Mouse (Mus musculus): Measurements from ENCODE around the gene Hist1h3h.
"Not testable (repeated sequence)": the region's sequence is repeated elsewhere in the genome, so short reads cannot be mapped to it uniquely, and the experiment has no call there.

Hist1h3h gene

DNA sequence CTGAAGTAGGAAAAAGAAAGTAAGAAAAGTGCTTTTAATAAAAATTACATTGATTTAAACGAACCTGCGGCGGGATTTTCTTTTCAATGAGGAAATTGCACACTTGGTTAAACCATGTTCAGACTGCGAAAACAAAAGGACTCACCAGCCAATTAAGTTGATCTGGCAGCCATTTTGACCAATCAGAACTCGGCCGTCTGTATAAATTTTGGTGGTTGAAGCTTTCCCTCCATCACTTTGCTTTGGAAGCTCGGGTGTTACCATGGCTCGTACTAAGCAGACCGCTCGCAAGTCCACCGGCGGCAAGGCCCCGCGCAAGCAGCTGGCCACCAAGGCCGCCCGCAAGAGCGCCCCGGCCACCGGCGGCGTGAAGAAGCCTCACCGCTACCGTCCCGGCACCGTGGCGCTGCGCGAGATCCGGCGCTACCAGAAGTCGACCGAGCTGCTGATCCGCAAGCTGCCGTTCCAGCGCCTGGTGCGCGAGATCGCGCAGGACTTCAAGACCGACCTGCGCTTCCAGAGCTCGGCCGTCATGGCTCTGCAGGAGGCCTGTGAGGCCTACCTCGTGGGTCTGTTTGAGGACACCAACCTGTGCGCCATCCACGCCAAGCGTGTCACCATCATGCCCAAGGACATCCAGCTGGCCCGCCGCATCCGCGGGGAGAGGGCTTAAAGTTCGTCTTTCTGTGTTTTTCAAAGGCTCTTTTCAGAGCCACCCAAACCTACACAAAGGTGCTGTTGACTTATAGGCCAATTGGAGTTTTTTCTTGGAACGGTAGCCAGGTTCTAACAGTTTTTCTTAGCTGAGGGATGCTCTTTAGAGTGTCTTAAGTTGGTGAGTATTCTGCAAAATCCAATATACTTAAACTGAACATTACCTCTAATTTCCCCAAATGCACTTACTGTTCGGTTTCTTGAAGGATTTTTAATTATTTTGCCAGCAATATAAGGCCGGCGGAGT lies at the start of gene Hist1h3h:
TSS of gene Hist1h3h (plus strand) at position 263 of the 961 bp plus-strand sequence.
- DNase-seq (ENCODE audit: low spot score) = not testable (repeated sequence)

DNA sequence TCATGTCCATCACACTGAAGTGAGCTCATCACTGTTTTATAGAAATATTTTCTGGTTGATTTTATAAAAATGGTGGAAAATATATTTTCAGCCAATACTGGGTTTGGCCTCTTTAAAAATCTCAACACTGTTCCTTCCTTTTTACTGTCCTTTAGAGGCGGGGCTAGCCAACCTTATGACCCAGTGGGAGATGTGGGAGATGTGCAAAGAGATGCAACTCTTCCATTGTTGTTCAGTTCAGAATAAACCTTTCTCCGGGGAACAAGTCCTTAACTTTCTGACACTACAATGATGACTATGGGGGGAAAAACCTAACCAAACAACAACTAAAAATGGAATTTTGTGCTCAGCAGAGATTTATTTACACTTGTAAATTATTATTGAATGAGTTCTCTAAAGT lies 40.2 kb upstream of the Hist1h3h start, which contains the start of gene Olfr1360:
TSS of gene Olfr1360 (minus strand) at position 101 of the 400 bp plus-strand sequence.
- no peak for DNase-seq (ENCODE audit: low spot score)

DNA sequence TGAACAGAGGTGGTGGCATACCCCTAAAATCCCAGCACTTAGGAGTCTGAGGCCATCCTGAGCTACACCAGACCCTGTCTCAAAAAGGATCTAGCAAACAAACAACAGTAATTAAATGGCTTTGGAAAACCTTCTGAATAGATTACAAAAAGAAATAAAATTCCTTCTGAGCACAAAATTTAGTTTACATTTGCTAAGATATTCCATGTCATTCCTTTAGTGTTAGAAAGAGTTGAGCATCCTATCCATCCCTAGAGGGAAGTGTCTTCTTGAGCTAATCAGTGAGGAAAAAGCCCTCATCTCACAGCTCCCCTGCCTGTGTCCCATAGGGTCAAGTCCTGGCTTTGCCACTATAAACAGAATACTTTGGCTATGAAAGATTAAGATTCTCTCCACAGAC lies 19.6 kb upstream of the Hist1h3h start, which contains the start of gene Olfr1359:
TSS of gene Olfr1359 (plus strand) at position 301 of the 400 bp plus-strand sequence.
- DNase-seq (ENCODE audit: low spot score) = no peak

DNA sequence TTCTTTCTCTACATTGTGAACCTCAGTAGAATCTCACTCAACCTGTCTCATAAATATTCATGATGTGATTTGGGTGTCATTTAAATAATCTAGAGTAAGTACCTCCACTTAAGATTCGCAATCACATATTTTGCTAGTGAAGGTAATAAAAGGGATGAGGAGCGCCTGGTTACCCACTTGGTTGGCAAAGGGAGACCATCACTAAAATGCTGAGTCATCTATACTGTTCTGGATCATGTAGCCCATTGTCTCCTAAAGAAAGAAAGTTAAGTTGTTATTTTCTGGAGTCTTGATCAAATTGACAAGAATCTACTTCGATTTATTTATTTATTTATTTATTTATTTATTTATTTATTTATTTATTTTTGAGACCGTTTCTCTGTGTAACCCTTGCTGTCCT lies 10.8 kb upstream of the Hist1h3h start:
- no peak for DNase-seq (ENCODE audit: low spot score)

DNA sequence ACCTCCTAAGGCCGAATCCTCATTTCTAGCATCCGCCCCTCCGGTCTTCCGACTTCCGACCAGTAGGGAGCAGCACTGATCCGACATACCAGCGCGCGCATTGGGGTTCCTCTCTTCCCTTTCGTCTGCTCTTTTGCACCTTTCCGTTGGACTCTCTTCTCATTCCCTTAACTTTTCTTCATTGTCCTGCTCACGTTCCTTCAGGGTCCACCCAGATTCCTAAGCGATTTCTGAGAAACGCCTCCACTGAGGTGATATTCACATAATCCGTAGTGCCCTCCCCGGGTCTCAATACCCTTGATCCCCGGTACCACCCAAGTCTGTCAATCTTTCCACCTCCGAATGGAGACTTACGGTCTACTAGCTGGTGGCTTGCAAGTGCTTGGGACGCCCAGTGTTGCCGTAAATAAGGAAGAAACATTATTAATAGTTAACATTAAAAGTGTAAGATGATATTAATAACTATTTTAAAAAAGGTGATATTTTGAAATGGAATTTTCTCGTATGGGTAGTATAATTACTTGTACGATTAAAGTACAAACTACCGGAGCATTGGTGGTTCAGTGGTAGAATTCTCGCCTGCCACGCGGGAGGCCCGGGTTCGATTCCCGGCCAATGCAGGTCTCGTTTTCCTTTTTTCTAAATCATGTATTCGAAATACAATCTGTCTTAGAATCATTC lies 7.3 kb upstream of the Hist1h3h start:
- DNase-seq (ENCODE audit: low spot score) = peak; percentile 60

DNA sequence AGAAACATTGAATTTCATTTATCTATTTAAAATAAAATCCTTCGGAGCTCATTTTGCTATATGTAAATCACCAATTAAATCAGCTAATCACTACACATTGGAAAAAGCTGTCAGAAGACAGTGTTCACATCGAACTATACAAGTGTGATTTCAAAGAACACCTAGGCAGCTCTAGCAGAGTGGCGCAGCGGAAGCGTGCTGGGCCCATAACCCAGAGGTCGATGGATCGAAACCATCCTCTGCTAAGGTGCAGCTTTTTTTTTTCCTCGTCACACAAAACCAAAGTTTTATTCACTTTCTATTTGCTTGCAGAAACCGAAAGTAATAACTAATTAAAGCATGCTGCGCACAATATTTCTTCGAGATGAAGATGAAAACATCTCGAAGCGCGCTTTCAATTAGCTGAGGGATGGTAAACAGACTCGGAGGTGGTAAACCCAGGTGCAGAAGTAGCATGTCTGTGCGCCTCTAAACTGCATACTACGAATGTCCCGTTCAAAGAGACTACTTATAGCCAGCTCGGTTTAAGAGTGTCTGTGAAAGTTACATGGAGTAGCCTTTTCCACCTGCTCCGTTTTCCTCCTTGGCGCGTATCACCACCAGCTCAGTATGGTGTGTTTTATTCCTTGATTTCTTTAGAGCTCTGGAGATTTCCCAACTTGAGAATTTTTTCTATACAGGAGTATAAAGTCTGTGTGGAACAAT lies 6.5 kb upstream of the Hist1h3h start:
- DNase-seq (ENCODE audit: low spot score) = no peak

DNA sequence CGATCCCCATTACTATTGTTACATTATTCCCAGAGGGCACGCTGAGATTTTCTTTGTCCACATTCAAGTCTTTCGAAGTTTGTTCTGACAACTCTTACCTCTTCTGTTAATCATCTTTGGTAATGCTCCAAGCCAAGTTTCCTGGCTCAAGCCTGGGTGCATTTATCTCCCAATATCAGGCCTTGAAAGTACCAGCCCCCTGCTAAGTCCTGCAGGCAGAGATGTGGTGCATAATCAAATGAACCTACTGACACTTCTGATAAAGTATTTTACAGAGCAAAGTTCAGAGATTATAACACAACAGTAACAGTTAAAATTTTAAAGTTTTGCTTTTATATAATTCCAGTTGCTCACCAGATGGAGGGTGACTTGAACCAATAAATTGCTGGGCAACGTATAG lies 5.8 kb upstream of the Hist1h3h start:
- no peak for DNase-seq (ENCODE audit: low spot score)

DNA sequence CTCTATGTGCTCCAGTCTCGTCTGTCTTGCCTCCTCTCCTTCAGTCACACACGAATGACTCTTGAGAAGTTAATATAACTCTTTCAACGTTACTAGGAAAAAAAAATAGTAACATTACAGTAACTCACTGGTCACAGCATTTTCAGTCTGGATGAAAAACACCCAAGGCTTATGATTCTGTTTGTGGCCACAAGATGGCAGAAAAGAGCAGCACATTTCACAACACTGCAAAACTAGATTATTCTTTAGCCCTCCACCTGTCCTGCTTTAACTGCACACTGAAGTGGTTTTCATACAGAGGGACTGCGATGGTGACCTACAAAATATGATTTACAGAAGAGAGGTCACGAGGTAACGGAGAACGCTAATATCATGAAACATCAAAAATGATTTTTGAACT lies 2.7 kb upstream of the Hist1h3h start:
- DNase-seq (ENCODE audit: low spot score) = no peak

DNA sequence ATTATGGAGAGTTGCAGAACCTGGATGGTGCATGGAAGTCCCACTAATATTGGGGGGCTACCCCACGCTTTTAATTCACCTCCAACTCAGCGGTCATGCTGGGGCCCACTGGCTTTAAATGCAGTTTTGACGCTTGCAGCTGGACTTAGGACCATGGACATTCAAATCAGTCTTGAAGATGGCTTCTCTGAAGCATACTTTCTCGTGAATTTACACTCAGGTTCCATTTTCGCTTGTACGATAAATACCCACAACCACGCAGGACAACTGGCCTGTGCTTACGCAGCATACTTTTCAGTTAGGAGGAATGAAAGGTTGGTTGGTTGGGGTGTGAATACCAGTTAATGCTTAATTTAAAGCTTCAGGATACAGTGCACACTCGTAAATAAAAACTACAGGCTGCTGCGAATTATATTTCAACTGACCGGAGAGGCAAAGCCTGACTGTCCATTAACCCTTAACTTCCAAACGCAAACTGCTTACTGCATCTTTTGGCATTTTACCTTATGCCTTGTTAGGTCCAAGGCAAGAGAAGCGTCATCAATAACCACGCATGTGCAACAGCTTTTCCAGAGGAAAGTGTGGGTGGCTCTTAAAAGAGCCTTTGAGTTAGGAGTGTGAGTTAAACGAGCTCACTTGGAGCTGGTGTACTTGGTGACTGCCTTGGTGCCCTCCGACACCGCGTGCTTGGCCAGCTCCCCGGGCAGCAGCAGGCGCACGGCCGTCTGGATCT lies 2.2 kb upstream of the Hist1h3h start:
- no peak for DNase-seq (ENCODE audit: low spot score)

DNA sequence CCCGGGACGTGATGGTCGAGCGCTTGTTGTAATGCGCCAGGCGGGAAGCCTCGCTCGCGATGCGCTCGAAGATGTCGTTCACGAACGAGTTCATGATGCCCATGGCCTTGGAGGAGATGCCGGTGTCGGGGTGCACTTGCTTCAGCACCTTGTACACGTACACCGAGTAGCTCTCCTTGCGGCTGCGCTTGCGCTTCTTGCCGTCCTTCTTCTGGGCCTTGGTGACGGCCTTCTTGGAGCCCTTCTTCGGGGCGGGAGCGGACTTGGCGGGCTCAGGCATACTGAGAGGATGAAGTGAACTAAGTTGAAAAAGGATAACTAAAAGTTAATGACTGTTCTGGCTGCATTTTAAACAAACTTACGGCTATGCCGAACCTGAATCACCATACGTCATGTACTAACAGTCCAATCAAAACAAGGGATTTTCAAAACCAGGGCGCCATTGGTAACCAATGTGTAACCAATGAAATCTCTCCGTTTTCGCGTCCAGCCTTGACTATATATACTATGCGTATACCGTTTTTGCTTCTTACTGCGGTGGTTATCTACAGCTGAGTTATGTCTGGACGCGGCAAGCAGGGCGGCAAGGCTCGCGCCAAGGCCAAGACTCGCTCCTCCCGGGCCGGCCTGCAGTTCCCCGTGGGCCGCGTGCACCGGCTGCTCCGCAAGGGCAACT lies 1.5 kb upstream of the Hist1h3h start, which contains the start of the genes Hist1h2bl and Hist1h2ai:
TSS of gene Hist1h2bl (minus strand) at position 280 of the 676 bp plus-strand sequence.
TSS of gene Hist1h2ai (plus strand) at position 559 of the 676 bp plus-strand sequence.
- not testable (repeated sequence) for DNase-seq (ENCODE audit: low spot score)

DNA sequence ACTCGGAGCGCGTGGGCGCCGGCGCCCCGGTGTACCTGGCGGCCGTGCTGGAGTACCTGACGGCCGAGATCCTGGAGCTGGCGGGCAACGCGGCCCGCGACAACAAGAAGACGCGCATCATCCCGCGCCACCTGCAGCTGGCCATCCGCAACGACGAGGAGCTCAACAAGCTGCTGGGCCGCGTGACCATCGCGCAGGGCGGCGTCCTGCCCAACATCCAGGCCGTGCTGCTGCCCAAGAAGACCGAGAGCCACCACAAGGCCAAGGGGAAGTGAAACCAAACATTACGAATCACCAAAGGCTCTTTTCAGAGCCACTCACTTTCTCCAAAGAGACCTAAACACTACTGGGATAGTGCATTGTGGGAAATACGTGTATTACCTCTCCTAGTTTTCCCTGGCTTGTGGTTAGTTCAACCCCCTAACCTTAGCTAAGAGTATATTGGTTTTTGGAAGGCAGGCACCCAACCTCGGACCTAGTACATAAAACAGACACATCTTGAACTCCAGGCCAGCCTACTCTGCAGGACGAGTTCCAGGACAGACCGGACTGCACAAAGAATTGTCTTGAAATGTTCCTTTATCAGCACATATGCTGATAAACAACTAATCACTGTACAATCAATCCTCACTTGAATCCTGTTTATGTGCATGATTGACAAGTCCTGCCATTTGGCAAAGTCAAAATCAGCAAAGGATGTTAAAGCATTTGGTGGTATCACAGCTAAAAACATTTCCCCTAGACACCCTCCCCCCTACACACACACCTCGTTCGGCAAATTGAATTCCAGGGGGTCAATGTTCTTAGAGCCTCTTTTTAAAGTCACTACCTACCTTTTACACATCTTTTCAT lies 693 bp upstream of the Hist1h3h start:
- not testable (repeated sequence) for DNase-seq (ENCODE audit: low spot score)

DNA sequence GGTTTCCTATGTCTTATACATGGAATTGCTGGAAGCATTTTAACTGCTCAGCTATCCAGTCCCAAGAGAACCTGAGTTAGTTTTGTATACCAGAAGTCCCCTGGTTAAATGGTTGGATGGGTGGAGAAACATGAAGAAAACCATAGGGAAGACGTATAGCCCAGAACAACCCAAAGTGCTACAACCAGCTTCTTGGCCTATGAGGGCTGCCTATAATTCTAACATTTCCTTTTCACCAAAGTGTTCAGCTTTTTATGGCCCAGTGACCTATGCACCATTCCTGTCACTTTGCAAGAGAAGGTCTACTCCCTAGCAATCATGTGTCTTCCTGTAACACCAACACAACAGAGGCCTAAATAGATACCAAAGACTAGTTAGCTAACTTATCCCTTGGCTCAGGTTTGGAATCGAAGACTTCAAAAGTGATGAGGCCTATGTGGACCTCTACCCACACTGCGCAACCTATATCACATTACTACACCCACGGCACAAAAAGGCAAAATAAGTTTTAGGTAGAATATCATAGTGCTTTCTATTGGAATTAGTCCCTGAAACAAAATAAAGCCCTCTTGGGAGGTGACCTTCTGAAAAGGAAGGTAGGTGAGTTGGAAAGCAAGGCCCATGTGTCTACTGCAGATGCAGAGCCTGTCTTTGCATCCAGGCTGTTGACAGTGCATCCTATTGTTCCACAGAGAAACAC lies 1.1 kb downstream of the Hist1h3h start:
- no peak for DNase-seq (ENCODE audit: low spot score)

DNA sequence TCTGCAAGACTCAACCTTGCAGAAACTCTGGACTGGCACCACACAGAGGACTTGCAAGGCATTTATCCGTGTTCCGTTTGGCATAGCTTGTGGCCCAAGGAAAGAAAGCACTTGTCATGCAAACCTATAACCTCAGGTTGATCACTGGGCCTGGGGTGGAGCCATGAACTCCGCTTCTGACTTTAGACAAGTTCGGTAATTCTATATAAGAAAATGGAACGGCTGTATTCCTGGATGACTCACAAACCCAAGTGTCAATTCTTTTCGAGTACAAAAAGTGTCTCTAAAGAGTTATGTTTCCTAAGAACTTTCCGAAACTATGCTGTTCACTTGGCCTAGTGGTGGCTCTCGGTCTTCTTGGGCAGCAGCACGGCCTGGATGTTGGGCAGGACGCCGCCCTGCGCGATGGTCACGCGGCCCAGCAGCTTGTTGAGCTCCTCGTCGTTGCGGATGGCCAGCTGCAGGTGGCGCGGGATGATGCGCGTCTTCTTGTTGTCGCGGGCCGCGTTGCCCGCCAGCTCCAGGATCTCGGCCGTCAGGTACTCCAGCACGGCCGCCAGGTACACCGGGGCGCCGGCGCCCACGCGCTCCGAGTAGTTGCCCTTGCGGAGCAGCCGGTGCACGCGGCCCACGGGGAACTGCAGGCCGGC lies 3.8 kb downstream of the Hist1h3h start:
- DNase-seq (ENCODE audit: low spot score) = not testable (repeated sequence)

DNA sequence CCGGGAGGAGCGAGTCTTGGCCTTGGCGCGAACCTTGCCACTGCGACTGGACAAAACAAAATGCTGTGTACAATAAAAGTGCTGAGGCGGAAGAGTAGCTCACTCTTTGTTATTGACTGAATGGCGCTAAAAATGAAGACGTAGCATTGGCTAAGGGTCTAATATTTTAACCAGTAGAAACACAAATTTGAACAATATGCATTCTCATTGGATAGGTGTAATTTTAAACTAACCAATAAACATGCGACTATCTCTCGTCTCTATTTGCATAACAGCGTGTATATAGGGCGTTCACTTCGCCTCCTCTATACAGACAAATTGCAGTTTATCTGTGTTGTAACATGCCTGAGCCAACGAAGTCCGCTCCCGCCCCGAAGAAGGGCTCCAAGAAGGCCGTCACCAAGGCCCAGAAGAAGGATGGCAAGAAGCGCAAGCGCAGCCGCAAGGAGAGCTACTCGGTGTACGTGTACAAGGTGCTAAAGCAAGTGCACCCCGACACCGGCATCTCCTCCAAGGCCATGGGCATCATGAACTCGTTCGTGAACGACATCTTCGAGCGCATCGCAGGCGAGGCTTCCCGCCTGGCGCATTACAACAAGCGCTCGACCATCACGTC lies 4.4 kb downstream of the Hist1h3h start, which contains the start of gene Hist1h2bm:
TSS of gene Hist1h2bm (plus strand) at position 288 of the 616 bp plus-strand sequence.
- DNase-seq (ENCODE audit: low spot score) = not testable (repeated sequence)

DNA sequence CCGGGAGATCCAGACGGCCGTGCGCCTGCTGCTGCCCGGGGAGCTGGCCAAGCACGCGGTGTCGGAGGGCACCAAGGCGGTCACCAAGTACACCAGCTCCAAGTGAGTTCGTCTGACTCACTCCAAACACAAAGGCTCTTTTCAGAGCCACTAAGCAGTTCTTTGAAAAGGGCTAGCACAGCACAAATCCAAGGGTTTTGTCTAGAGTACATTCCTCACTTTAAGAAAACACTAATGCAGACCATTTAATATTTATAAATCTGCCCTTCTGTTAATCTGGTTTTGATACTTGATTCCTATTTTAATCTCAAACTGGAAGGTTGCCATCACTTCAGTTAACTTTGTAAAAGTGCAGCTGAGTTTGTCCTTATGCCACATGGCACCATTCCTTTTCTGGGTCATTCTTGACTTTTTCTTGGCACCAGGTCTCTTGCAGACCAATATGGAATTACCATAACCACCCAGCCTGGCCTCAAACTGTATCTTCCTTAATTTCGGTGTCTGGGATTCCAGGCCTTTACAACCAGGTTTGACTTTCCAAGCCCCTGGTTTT lies 5.0 kb downstream of the Hist1h3h start:
- DNase-seq (ENCODE audit: low spot score) = no peak

DNA sequence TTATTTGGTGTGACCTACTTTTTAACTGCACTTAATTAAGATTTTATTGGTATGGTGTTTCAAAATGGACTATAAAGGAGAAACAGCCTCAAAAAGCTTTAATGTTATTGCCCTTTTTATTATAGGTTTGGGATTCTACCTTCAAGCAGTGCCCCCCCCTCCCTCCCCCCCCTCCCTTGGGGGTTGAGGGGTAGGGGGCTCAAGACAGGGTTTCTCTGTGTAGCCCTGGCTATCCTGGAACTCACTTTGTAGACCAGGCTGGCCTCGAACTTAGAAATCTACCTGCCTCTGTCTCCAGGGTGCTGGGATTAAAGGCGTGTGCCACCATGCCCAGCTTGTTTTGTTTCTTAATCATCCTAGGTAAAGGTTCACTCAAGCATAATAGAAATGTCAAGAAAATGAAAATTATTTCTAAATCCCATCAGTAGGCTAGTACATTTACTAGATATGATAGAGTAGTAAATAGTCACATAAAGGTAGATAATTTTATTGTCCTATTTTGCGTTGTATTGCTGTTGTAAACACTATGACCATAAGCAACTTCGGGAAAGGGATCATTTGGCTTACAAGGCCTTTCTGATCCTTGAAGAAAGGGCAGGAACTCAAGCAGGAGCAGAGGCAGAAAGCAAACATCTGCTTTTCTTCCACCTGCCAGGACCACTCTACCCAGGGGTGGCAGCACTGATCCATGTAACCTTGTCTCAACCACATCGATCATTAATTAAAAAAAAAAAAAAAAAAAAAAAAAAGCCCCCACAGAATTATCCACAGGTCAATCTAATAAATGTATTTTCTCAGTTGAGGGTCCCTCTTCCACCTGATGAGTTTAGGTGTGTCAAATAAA lies 5.8 kb downstream of the Hist1h3h start:
- DNase-seq (ENCODE audit: low spot score) = no peak

Measured in urinary bladder, postnatal 10 days (tissue).